Mouse (Mus musculus): ENCODE data around the gene Gpr137c.

DNA sequence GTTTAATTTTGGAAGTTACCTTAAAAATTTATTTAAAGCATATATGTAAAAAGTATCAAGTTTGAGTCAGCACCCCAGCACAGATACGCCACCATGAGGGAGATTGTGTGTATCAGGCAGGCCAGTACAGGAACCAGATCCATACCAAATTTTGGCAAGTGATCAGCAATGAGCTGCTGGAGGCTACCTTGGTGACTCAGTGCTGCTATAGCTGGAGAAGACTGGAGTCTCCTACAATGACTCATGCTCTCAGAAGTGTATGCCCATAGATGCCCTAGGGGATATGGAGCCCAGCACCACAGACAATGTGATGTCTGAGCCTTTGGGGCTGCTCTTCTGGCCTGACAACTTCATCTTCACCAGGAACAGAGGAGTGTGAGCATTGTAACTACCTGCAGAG lies 8.1 kb upstream of the Gpr137c start:
- TF ChIP-seq POLR2A (IDR thresholded peaks at IDR 0.05; ENCODE audit: low read depth, low read length) (no peak), CTCF (conservative IDR thresholded peaks at IDR 0.05; ENCODE audit: insufficient read depth, insufficient read length, low read depth, low read length) (no peak)
